Mouse (Mus musculus) CH12.LX (cell line): ENCODE data around the gene Klhl20. TPM values are rescaled to one million over a fixed set of nuclear protein-coding genes. Genes with fewer than 3 reads are reported as not detected.

Experiments used
- DNase-seq: peaks from one replicate; pipeline ENCODE4 v3.0.0-alpha.2; 2013; ENCODE audit errors: extremely low read depth
- H3K27ac ChIP-seq: 2 replicates; pipeline ENCODE4 v1.5.1; 2012; ENCODE audit warnings: low read depth, mild to moderate bottlenecking, control low read depth, moderate library complexity; ENCODE audit not compliant: insufficient read depth
- H3K27me3 ChIP-seq: replicated peaks from 2 replicates; pipeline ENCODE3; 2012; ENCODE audit warnings: inconsistent platforms
- H3K36me3 ChIP-seq, 2 experiments: replicated peaks in 1 of 2; 2 replicates each; pipeline versions ENCODE3 to v1.6.1; 2012; ENCODE audit warnings: inconsistent platforms in 1 of 2, low read length in 1 of 2, mild to moderate bottlenecking in 1 of 2, mixed read lengths in 1 of 2, moderate library complexity in 1 of 2; ENCODE audit not compliant: control insufficient read depth in 1 of 2, insufficient read depth in 1 of 2
- H3K4me1 ChIP-seq, 2 experiments: 2 replicates each; pipeline ENCODE4 v1.6.1; 2012; ENCODE audit warnings: inconsistent platforms in 1 of 2, moderate library complexity in 1 of 2; ENCODE audit not compliant: insufficient read depth in 2 of 2, control insufficient read depth in 1 of 2
- H3K4me2 ChIP-seq: 2 replicates; pipeline ENCODE4 v1.6.1; 2012; ENCODE audit warnings: low read depth, mild to moderate bottlenecking, control low read depth; ENCODE audit not compliant: poor library complexity, insufficient read depth, severe bottlenecking
- H3K4me3 ChIP-seq, 3 experiments: fragments of 150-350 bp in 1 of 3; sonication (generic) in 1 of 3; replicated peaks in 1 of 3; 2 replicates each; pipeline versions ENCODE3 to v1.5.1; 2011 to 2012; ENCODE audit warnings: low read depth in 2 of 3, low read length in 2 of 3, mild to moderate bottlenecking in 2 of 3, moderate library complexity in 2 of 3, control low read depth in 1 of 3, improper control_type of control experiment in 1 of 3, inconsistent platforms in 1 of 3, mixed read lengths in 1 of 3; ENCODE audit not compliant: poor library complexity in 1 of 3
- H3K79me2 ChIP-seq: replicated peaks from 2 replicates; pipeline ENCODE4 v1.6.1; 2012; ENCODE audit warnings: mild to moderate bottlenecking, moderate library complexity; ENCODE audit not compliant: control insufficient read depth, poor library complexity, insufficient read depth, severe bottlenecking; ENCODE audit errors: extremely low read depth
- H3K9ac ChIP-seq: 2 replicates; pipeline ENCODE4 v1.6.1; 2012; ENCODE audit warnings: low read depth, mild to moderate bottlenecking, control low read depth, moderate library complexity; ENCODE audit not compliant: insufficient read depth
- H3K9me3 ChIP-seq: replicated peaks from 2 replicates; pipeline ENCODE3; 2012; ENCODE audit warnings: low read length, inconsistent platforms, mixed read lengths
- BHLHE40 ChIP-seq: IDR thresholded peaks from 2 replicates; pipeline ENCODE4 v1.6.1; 2011; ENCODE audit warnings: mild to moderate bottlenecking, low read depth, low read length, improper control_type of control experiment
- CHD1 ChIP-seq: IDR thresholded peaks from 2 replicates; pipeline ENCODE4 v1.6.1; 2012; ENCODE audit warnings: low read depth, low read length, improper control_type of control experiment, inconsistent platforms
- CHD2 ChIP-seq: IDR thresholded peaks from 2 replicates; pipeline ENCODE4 v1.6.1; 2011; ENCODE audit warnings: low read length, improper control_type of control experiment
- CTCF ChIP-seq, 2 experiments: IDR thresholded peaks in 1 of 2; conservative IDR thresholded peaks in 1 of 2; 2 replicates each; pipeline ENCODE4 v1.5.1; 2011 to 2012; ENCODE audit warnings: low read depth in 2 of 2, low read length in 2 of 2, improper control_type of control experiment in 1 of 2, inconsistent platforms in 1 of 2, mild to moderate bottlenecking in 1 of 2, moderate library complexity in 1 of 2
- E2F4 ChIP-seq: IDR thresholded peaks from 2 replicates; pipeline ENCODE4 v1.6.1; 2011; ENCODE audit warnings: low read depth, low read length, improper control_type of control experiment; ENCODE audit not compliant: insufficient replicate concordance
- ELF1 ChIP-seq: IDR thresholded peaks from 2 replicates; pipeline ENCODE4 v1.6.1; 2014; ENCODE audit warnings: low read depth, mild to moderate bottlenecking, inconsistent platforms, low read length, improper control_type of control experiment
- EP300 ChIP-seq: IDR thresholded peaks from 2 replicates; pipeline ENCODE4 v1.6.1; 2011; ENCODE audit warnings: low read length, improper control_type of control experiment
- ETS1 ChIP-seq: conservative IDR thresholded peaks from 2 replicates; pipeline ENCODE4 v1.6.1; 2012; ENCODE audit warnings: low read depth, mild to moderate bottlenecking, inconsistent platforms, low read length, improper control_type of control experiment, moderate library complexity
- GABPA ChIP-seq: IDR thresholded peaks from 2 replicates; pipeline ENCODE4 v1.6.1; 2012; ENCODE audit warnings: low read depth, low read length, improper control_type of control experiment, inconsistent platforms; ENCODE audit not compliant: insufficient replicate concordance
- HCFC1 ChIP-seq: IDR thresholded peaks from 2 replicates; pipeline ENCODE4 v1.6.1; 2012; ENCODE audit warnings: low read depth, mild to moderate bottlenecking, inconsistent platforms, low read length, improper control_type of control experiment
- JUN ChIP-seq: IDR thresholded peaks from 2 replicates; pipeline ENCODE4 v1.6.1; 2011; ENCODE audit warnings: low read depth, mild to moderate bottlenecking, low read length, improper control_type of control experiment, moderate library complexity; ENCODE audit not compliant: insufficient read depth
- JUND ChIP-seq: conservative IDR thresholded peaks from 2 replicates; pipeline ENCODE4 v1.6.1; 2011; ENCODE audit warnings: low read depth, low read length, improper control_type of control experiment
- MAFK ChIP-seq: IDR thresholded peaks from 2 replicates; pipeline ENCODE4 v1.6.1; 2011; ENCODE audit warnings: low read length, improper control_type of control experiment; ENCODE audit not compliant: insufficient replicate concordance
- MAX ChIP-seq: IDR thresholded peaks from 2 replicates; pipeline ENCODE4 v1.6.1; 2011; ENCODE audit warnings: low read length, improper control_type of control experiment
- MXI1 ChIP-seq: IDR thresholded peaks from 2 replicates; pipeline ENCODE4 v1.6.1; 2011; ENCODE audit warnings: mild to moderate bottlenecking, low read depth, low read length, improper control_type of control experiment
- MYC ChIP-seq: IDR thresholded peaks from 2 replicates; pipeline ENCODE4 v1.6.1; 2011; ENCODE audit warnings: low read depth, mild to moderate bottlenecking, improper control_type of control experiment, low read length
- NELFE ChIP-seq: IDR thresholded peaks from 2 replicates; pipeline ENCODE4 v1.6.1; 2011; ENCODE audit warnings: low read depth, low read length, improper control_type of control experiment
- NRF1 ChIP-seq: IDR thresholded peaks from 2 replicates; pipeline ENCODE4 v1.6.1; 2014; ENCODE audit warnings: low read depth, mild to moderate bottlenecking, inconsistent platforms, low read length, improper control_type of control experiment, moderate library complexity
- POLR2A ChIP-seq: IDR thresholded peaks from 2 replicates; pipeline ENCODE4 v1.6.1; 2011; ENCODE audit warnings: low read depth, mild to moderate bottlenecking, improper control_type of control experiment, low read length
- POLR2AphosphoS2 ChIP-seq: IDR thresholded peaks from 2 replicates; pipeline ENCODE4 v1.6.1; 2011; ENCODE audit warnings: low read depth, low read length, improper control_type of control experiment
- RAD21 ChIP-seq: IDR thresholded peaks from 2 replicates; pipeline ENCODE4 v1.6.1; 2011; ENCODE audit warnings: low read depth, mild to moderate bottlenecking, low read length, improper control_type of control experiment, moderate library complexity
- RCOR1 ChIP-seq: conservative IDR thresholded peaks from 2 replicates; pipeline ENCODE4 v1.6.1; 2012; ENCODE audit warnings: low read depth, mild to moderate bottlenecking, inconsistent platforms, low read length, improper control_type of control experiment
- SIN3A ChIP-seq: IDR thresholded peaks from 2 replicates; pipeline ENCODE4 v1.6.1; 2012; ENCODE audit warnings: low read length, improper control_type of control experiment, inconsistent platforms
- SMC3 ChIP-seq: IDR thresholded peaks from 2 replicates; pipeline ENCODE4 v1.6.1; 2011; ENCODE audit warnings: low read depth, low read length, improper control_type of control experiment
- TBP ChIP-seq: conservative IDR thresholded peaks from 2 replicates; pipeline ENCODE4 v1.6.1; 2011; ENCODE audit warnings: low read depth, low read length, improper control_type of control experiment
- TCF12 ChIP-seq: IDR thresholded peaks from 2 replicates; pipeline ENCODE4 v1.6.1; 2014; ENCODE audit warnings: low read depth, mild to moderate bottlenecking, inconsistent platforms, low read length, improper control_type of control experiment
- UBTF ChIP-seq: IDR thresholded peaks from 2 replicates; pipeline ENCODE4 v1.6.1; 2012; ENCODE audit warnings: low read depth, mild to moderate bottlenecking, inconsistent platforms, low read length, improper control_type of control experiment, moderate library complexity
- USF1 ChIP-seq: IDR thresholded peaks from 2 replicates; pipeline ENCODE4 v1.6.1; 2014; ENCODE audit warnings: low read depth, mild to moderate bottlenecking, inconsistent platforms, low read length, improper control_type of control experiment
- USF2 ChIP-seq: conservative IDR thresholded peaks from 2 replicates; pipeline ENCODE4 v1.6.1; 2011; ENCODE audit warnings: low read depth, low read length, improper control_type of control experiment
- ZC3H11A ChIP-seq: IDR thresholded peaks from 2 replicates; pipeline ENCODE4 v1.6.1; 2012; ENCODE audit warnings: low read depth, mild to moderate bottlenecking, inconsistent platforms, low read length, improper control_type of control experiment
- ZKSCAN1 ChIP-seq: IDR thresholded peaks from 2 replicates; pipeline ENCODE4 v1.6.1; 2012; ENCODE audit warnings: low read depth, inconsistent platforms, low read length, improper control_type of control experiment, borderline replicate concordance
- ZMIZ1 ChIP-seq: IDR thresholded peaks from 2 replicates; pipeline ENCODE4 v1.6.1; 2012; ENCODE audit warnings: low read depth, mild to moderate bottlenecking, inconsistent platforms, low read length, improper control_type of control experiment
- dilution Hi-C: fragments of 300-500 bp; cut with MboI; formaldehyde crosslinking; loops from 2 replicates; pipeline ENCODE4 v1.14.3; 2020; ENCODE audit warnings: low sequenced_read_pairs; ENCODE audit not compliant: extremely low pct_unique_long_range_greater_than_20kb, extremely low pct_ligation_motif_present
- in situ Hi-C: fragments of 300-500 bp; cut with MboI; formaldehyde crosslinking; loops from 3 replicates; pipeline ENCODE4 v1.14.3; 2019; ENCODE audit warnings: low sequenced_read_pairs, low pct_ligation_motif_present, low pct_unique_long_range_greater_than_20kb, mixed read lengths
- polyA plus RNA-seq: library from polyadenylated mRNA; unstranded; fragments of >175 nt; gene quantifications from 2 replicates; pipeline ENCODE4 v1.2.1, GENCODE M21; 2012; ENCODE audit warnings: low read depth; ENCODE audit not compliant: insufficient read length
- total RNA-seq, 2 experiments: library from RNA; depleted of rRNA; stranded (reverse); fragments of 300-350 nt in 1 of 2; fragments of >200 nt in 1 of 2; gene quantifications; 2 replicates each; pipeline ENCODE4 v1.2.3; 2012 to 2014

Gene Klhl20
- total and polyA plus RNA-seq, 3 experiments: 7.9 to 16.3 (median 8.3) TPM

DNA sequence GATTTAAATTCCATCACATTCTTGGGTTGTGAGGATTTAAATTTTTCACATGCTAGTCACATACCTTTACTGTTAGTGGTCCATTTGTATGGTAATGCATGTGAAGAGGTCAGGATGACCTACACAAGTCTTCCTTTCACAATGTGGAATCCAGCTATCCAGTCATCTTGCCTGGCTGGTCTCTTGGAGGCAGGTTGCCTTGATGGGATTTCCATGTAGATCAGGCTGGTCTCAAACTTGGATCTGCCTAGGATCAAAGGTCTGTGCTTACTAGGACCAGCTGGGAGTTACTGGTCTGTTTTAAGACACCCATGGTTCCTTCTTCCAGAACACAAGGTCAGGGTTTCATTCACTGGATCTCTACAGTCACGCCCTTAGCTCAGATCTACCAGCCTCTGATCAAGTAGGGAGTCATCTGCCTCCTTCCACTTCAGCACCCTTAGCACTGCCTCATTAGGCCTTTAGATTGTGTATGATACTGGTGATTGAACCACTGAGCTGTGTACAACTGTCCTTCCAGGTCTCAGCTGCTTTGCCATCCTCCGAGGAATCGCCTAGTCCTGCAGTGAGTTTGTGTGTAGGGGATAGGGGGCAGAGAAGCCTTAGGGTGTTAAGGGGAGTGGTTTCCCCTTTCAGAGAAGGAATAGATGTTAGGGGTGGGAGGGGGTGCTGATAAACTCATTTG, 91.4 kb downstream of the Klhl20 start (continued):
- TF ChIP-seq NRF1 (no peak), RCOR1 (no peak; the same call in none of the 2 replicates), ZC3H11A (no peak), UBTF (no peak), RAD21 (no peak), MAX (no peak), MAFK (peak; percentile 33; the same call in 1 of the 2 replicates), ZMIZ1 (peak; percentile 97), POLR2AphosphoS2 (peak; percentile 99), ELF1 (peak; percentile 40), JUND (0 out of 2 replicates have a peak, but pooled peaks have one; percentile 10), E2F4 (no peak), NELFE (no peak; the same call in 1 of the 2 replicates), BHLHE40 (peak; percentile 5; the same call in 1 of the 2 replicates), MXI1 (peak; percentile 8; the same call in 1 of the 2 replicates), CHD1 (no peak)

- Histone ChIP-seq H3K27me3 (no peaks in the 10 kb centered on the region), H3K79me2 (peaks cover 25% of the 10 kb centered on the region), H3K4me3 (peak overlapping the region in 1 of 3 experiments; percentile 35), H3K9ac (peak overlapping the region; percentile 95), H3K4me2 (peak overlapping the region; percentile 11; the same call in 1 of the 2 replicates), H3K36me3 (peaks cover 41 to 69% of the 10 kb centered on the region in 2 experiments), H3K4me1 (peaks cover 0 to 13% of the 10 kb centered on the region in 2 experiments; a peak in 2 of 4 replicates), H3K27ac (peak overlapping the region; percentile 58; the same call in 1 of the 2 replicates), H3K9me3 (no peaks in the 10 kb centered on the region)
- dilution Hi-C loops: no loop called here
- DNase-seq: no peak
- in situ Hi-C loops: no loop called here
- TF ChIP-seq UBTF (no peak), POLR2A (peak; percentile 31), HCFC1 (peak; percentile 31; the same call in 1 of the 2 replicates), ZC3H11A (no peak), TCF12 (no peak), SMC3 (peak; percentile 37), MAFK (peak; percentile 58; the same call in 1 of the 2 replicates), EP300 (no peak), POLR2AphosphoS2 (no peak; the same call in 1 of the 2 replicates), NELFE (peak; percentile 65), MAX (peak; percentile 65; the same call in 1 of the 2 replicates), ZKSCAN1 (0 out of 2 replicates have a peak, but pooled peaks have one; percentile 20), ETS1 (0 out of 2 replicates have a peak, but pooled peaks have one; percentile 10), CHD2 (no peak), JUN (no peak), TBP (0 out of 2 replicates have a peak, but pooled peaks have one; percentile 30), SIN3A (no peak), RAD21 (no peak), E2F4 (0 out of 2 replicates have a peak, but pooled peaks have one; percentile 69), MYC (no peak), CHD1 (peak; percentile 42), USF1 (no peak), RCOR1 (peak; percentile 84), USF2 (peak; percentile 36), CTCF (conservative IDR thresholded peaks at IDR 0.05 in 1 of 2, IDR thresholded peaks at IDR 0.05 in 1 of 2; ENCODE audit: low read depth in 2 of 2, low read length in 2 of 2) (0 out of 4 replicates have a peak, but pooled peaks of 1 of the 2 experiments have one; percentile 7), ELF1 (no peak), JUND (no peak; the same call in 1 of the 2 replicates), ZMIZ1 (no peak; the same call in 1 of the 2 replicates), GABPA (no peak; the same call in 1 of the 2 replicates)
Observed at GRCm38 (mm10) chr1:161038968-161039721, 92.2 kb downstream of the Klhl20 start.
